Mouse (Mus musculus): ENCODE results near the gene C1qbp.

GRCm38 (mm10) chr11:70969271-70969794, 13.5 kb downstream of the C1qbp start:
- TF ChIP-seq CTCF (IDR thresholded peaks at IDR 0.05; ENCODE audit: borderline replicate concordance, extremely low read depth, insufficient read depth, insufficient read length) = no peak
- no peak for TF ChIP-seq POLR2A (IDR thresholded peaks at IDR 0.05; ENCODE audit: borderline replicate concordance, extremely low read depth, insufficient read depth, insufficient read length, poor library complexity, severe bottlenecking)

Measured in brain, embryonic 14.5 days (tissue).